Mouse (Mus musculus) heart, postnatal 0 days (tissue): ENCODE results near the gene Snx29. TPM values are rescaled to one million over a fixed set of nuclear protein-coding genes. Genes with fewer than 3 reads are reported as not detected.

ENCODE experiments used
- ATAC-seq: fragments of 200-750 bp; cut with Nextera tagmentation; 2 replicates; pipeline ENCODE4 v1.8.0; 2017; ENCODE audit warnings: low read depth, moderate number of reproducible peaks, moderate library complexity; ENCODE audit not compliant: insufficient read depth
- DNase-seq: peaks from one replicate; pipeline ENCODE4 v3.0.0-alpha.2; 2016; ENCODE audit warnings: low spot score
- H3K27ac ChIP-seq: fragments of 300-500 bp; sonication (generic); 2 replicates; pipeline ENCODE4 v1.5.1; 2014; ENCODE audit warnings: low read depth, mild to moderate bottlenecking
- H3K27me3 ChIP-seq: fragments of 300-500 bp; sonication (generic); 2 replicates; pipeline ENCODE4 v1.6.1; 2014; ENCODE audit warnings: low read length, mixed read lengths; ENCODE audit not compliant: control insufficient read depth, insufficient read depth
- H3K36me3 ChIP-seq: fragments of 300-500 bp; sonication (generic); replicated peaks from 2 replicates; pipeline ENCODE4 v1.6.1; 2014; ENCODE audit warnings: low read length, mixed read lengths; ENCODE audit not compliant: control insufficient read depth, insufficient read depth
- H3K4me1 ChIP-seq: fragments of 300-500 bp; sonication (generic); 2 replicates; pipeline ENCODE4 v1.6.1; 2014; ENCODE audit warnings: antibody characterized with exemption; ENCODE audit not compliant: control insufficient read depth, insufficient read depth
- H3K4me2 ChIP-seq: fragments of 300-500 bp; sonication (generic); 2 replicates; pipeline ENCODE4 v1.6.1; 2014; ENCODE audit warnings: low read depth, mild to moderate bottlenecking, low read length, moderate library complexity
- H3K4me3 ChIP-seq: fragments of 300-500 bp; sonication (generic); 2 replicates; pipeline ENCODE4 v1.5.1; 2014; ENCODE audit warnings: low read depth, low read length
- H3K9ac ChIP-seq: fragments of 300-500 bp; sonication (generic); replicated peaks from 2 replicates; pipeline ENCODE4 v1.6.1; 2014; ENCODE audit warnings: low read depth, low read length, mixed read lengths
- H3K9me3 ChIP-seq: fragments of 300-500 bp; sonication (generic); replicated peaks from 2 replicates; pipeline ENCODE4 v1.6.1; 2016; ENCODE audit warnings: low read length; ENCODE audit not compliant: control insufficient read depth
- CTCF ChIP-seq: IDR thresholded peaks from 2 replicates; pipeline ENCODE4 v1.5.1; 2016; ENCODE audit warnings: antibody characterized with exemption, control low read depth, low read depth
- EP300 ChIP-seq: IDR thresholded peaks from 2 replicates; pipeline ENCODE4 v1.6.1; 2016; ENCODE audit warnings: antibody characterized with exemption, low read depth
- WGBS: fragments of 180-500 bp; shearing (Covaris S2); extraction: QIAGEN DNeasy Blood & Tissue Kit; methylation state at CpG from one replicate; pipeline ENCODE4 v1.1.7; 2014; 5-methylcytosine and 5-hydroxymethylcytosine counted together
- polyA plus RNA-seq: library from polyadenylated mRNA; unstranded; fragments of >200 nt; fragmentation: Nextera tagmentation; extraction: Ambion mirVana; gene quantifications from 2 replicates; pipeline ENCODE4 v1.2.1, GENCODE M21; 2015
- total RNA-seq: library from RNA; depleted of rRNA; stranded (reverse); fragments of >200 nt; gene quantifications from 2 replicates; pipeline ENCODE4 v1.2.3, GENCODE M21; 2014; ENCODE audit warnings: low replicate concordance

The Snx29 gene
- total and polyA plus RNA-seq, 2 experiments from 2014 or later, result 3.1 to 3.9 TPM

DNA sequence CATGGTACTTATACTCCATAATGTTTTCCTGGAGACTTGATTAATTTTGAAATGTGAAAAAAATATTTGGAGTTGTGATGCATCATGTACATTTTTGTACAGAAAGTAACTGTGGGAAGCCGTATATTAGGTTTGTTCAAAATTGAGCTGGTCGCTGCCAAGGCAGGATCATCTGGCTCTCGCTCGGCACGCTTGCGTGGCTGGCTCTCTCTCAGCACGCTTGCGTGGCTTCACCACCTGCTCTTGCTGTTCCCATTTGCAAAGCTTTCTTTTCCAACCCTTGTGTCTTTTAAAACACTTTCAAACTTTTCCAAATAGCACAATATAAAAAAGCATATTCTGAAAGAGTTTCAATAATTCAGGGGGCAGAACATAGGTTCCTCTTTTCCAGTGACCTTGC is 317.2 kb downstream of the Snx29 start:
- TF ChIP-seq CTCF (no peak), EP300 (no peak)
- Histone ChIP-seq H3K9me3 (no peaks in the 10 kb centered on the region), H3K27ac (no peak overlapping the region), H3K36me3 (no peaks in the 10 kb centered on the region), H3K27me3 (no peaks in the 10 kb centered on the region), H3K4me1 (peaks cover 5% of the 10 kb centered on the region; the same call in 1 of the 2 replicates), H3K4me2 (no peak overlapping the region), H3K9ac (no peak overlapping the region), H3K4me3 (no peak overlapping the region)
- ATAC-seq (no peak), DNase-seq (no peak)
- WGBS, result 94% methylated on average over 8 of the region's 8 CpGs

DNA sequence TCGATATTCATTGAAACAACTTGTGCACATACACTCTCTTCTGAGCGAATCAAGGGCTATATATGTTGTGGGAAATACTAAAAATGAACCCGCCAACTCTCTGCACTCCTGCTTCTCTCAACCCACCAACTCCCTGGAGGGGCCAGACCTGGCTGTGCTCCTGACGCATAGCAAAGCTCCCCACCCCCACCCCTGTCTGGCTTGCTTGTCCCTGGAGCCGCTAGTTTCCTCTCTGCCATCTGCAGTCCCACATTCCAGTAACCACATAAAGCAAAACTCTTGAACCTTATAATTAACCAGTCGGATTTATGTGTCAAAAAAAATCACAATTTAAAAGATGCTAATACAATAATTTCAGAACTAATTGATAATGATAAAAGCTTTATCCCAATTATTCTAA is 320.9 kb downstream of the Snx29 start:
- Histone ChIP-seq H3K4me3 (no peak overlapping the region), H3K36me3 (no peaks in the 10 kb centered on the region), H3K9ac (no peak overlapping the region), H3K27ac (no peak overlapping the region), H3K4me1 (peaks cover 5% of the 10 kb centered on the region; the same call in 1 of the 2 replicates), H3K27me3 (no peaks in the 10 kb centered on the region), H3K9me3 (no peaks in the 10 kb centered on the region), H3K4me2 (no peak overlapping the region)
- TF ChIP-seq CTCF (no peak), EP300 (no peak)
- DNase-seq (no peak), ATAC-seq (no peak)
- WGBS, result 41% methylated on average over 6 of the region's 6 CpGs

DNA sequence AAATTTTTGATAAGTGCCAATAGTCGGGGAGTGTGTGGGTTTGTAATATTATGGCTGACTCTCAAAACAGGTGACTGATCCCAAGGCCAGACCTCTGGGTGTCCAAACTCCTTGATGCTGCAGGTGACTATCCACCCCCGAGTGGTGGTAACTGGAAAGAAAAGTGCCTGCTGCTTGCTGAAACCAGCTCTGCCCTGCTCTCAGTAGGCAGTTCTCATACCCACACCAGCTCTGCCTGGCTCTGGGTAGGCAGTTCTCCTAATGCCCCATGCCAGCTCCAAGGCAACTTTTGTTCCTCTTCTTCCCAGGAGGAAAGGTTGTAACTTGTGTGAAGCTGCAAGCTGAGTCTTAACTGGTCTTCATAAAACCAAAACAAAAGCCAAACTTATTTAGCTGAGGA is 321.7 kb downstream of the Snx29 start:
- no peak overlapping the region for H3K9ac ChIP-seq
- no peaks in the 10 kb centered on the region for H3K27me3 ChIP-seq
- no peak for DNase-seq
- no peaks in the 10 kb centered on the region for H3K36me3 ChIP-seq
- TF ChIP-seq EP300, result no peak
- no peak for TF ChIP-seq CTCF
- ATAC-seq, result no peak
- no peak overlapping the region for H3K4me2 ChIP-seq
- WGBS, result 63% methylated on average over 2 of the region's 2 CpGs
- peaks cover 5% of the 10 kb centered on the region; the same call in 1 of the 2 replicates for H3K4me1 ChIP-seq
- H3K27ac ChIP-seq, result no peak overlapping the region
- H3K9me3 ChIP-seq, result no peaks in the 10 kb centered on the region
- H3K4me3 ChIP-seq, result no peak overlapping the region

DNA sequence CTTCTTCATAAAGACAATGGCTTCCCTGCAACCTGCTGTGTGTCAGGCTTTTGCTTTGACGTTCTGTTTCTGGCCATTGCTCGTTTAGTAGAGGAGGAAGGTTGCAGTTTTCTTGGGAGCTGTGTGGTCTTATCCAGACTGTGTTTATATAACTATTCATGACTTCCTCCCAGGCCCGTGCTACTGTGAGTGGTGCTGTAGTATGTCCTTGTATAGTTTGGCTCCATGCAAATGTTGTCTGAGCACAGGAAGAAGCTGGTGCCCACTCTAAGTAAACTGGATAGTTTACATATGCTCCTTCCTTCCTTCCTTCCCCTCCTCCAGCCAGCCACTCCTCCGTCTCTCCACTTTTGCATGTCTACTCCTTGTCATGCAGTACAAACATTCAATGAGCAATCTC is 323.0 kb downstream of the Snx29 start:
- Histone ChIP-seq H3K4me3 (no peak overlapping the region), H3K27me3 (no peaks in the 10 kb centered on the region), H3K9me3 (no peaks in the 10 kb centered on the region), H3K36me3 (no peaks in the 10 kb centered on the region), H3K4me1 (peaks cover 5% of the 10 kb centered on the region; the same call in 1 of the 2 replicates), H3K27ac (no peak overlapping the region), H3K4me2 (no peak overlapping the region), H3K9ac (no peak overlapping the region)
- no peak for TF ChIP-seq CTCF
- no peak for TF ChIP-seq EP300
- DNase-seq, result no peak
- no peak for ATAC-seq
- WGBS, result 22% methylated on average over 4 of the region's 4 CpGs

DNA sequence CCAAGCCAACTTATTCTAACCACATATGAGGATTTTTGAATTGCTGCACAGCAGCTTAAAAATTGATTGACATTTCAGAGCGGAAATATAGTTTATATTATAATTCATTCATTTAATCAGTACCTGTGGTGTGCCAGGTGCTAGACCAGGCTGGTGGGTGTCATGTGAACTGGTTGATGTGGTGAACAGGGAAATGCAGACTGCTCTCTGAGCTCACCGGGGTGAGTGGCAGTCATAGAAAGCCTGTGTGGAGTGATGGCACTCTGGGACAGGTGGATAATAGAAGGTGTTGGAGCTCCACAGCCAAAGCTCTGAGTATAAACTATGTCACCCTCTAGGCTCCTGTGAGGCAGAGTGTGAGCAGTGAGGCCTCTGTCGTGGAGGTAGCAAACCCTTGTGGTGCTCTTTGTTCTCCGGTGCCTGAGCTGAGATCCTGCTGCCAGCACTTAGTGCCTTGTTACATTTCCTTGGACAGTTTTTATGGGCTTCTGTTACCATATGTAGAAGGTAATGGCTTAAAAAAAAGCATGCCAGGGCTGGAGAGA is 324.1 kb downstream of the Snx29 start:
- Histone ChIP-seq H3K4me3 (no peak overlapping the region), H3K4me1 (peaks cover 5% of the 10 kb centered on the region; the same call in 1 of the 2 replicates), H3K27me3 (no peaks in the 10 kb centered on the region), H3K4me2 (no peak overlapping the region), H3K9me3 (no peaks in the 10 kb centered on the region), H3K27ac (no peak overlapping the region), H3K36me3 (no peaks in the 10 kb centered on the region), H3K9ac (no peak overlapping the region)
- DNase-seq (no peak), ATAC-seq (no peak)
- 74% methylated on average over 4 of the region's 4 CpGs for WGBS
- TF ChIP-seq EP300 (no peak), CTCF (no peak)

DNA sequence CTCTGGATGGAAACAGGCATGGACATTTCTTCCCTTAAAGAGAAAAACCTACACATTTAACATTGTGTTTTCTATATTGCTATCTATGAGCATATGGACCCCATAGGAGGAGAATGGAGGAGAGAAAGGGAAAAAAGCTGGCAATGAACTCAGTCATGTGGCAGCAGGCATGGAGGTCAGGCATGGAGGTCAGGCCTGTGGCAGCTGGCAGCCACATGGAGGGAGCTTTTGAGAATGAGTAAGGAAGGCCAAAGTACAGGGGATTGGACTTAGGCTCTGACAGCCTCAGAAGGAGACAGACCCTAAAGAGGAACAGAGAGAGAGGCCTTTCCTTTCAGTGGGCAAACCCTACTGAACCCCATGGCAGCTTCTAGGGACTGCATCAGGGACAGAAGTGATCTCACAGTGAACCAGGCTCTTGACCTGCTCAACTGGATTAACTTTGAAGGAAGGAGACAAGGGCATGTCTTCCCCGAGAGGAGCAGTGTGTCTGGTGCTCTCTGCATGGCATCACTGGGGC is 325.5 kb downstream of the Snx29 start:
- H3K4me1 ChIP-seq, result peaks cover 5% of the 10 kb centered on the region; the same call in 1 of the 2 replicates
- no peak overlapping the region for H3K4me2 ChIP-seq
- no peak overlapping the region for H3K9ac ChIP-seq
- WGBS, result 95% methylated on average over 1 of the region's 1 CpGs
- no peak overlapping the region for H3K27ac ChIP-seq
- TF ChIP-seq CTCF, result no peak
- no peak for TF ChIP-seq EP300
- H3K27me3 ChIP-seq, result no peaks in the 10 kb centered on the region
- ATAC-seq, result no peak
- no peaks in the 10 kb centered on the region for H3K9me3 ChIP-seq
- DNase-seq, result no peak
- no peak overlapping the region for H3K4me3 ChIP-seq
- H3K36me3 ChIP-seq, result no peaks in the 10 kb centered on the region
